Mouse (Mus musculus) limb, embryonic 12.5 days (tissue): Measurements from ENCODE around the gene Guca1b. TPM values are rescaled to one million over a fixed set of nuclear protein-coding genes. Genes with fewer than 3 reads are reported as not detected.
A peak's percentile ranks its signal among the peaks of the same experiment; 100 is the strongest.
"Not testable (repeated sequence)": the region's sequence is repeated elsewhere in the genome, so short reads cannot be mapped to it uniquely, and the experiment has no call there.

Source experiments
- ATAC-seq: fragments of 200-750 bp; cut with Nextera tagmentation; 2 replicates; pipeline ENCODE4 v1.8.0; 2017; ENCODE audit warnings: low read depth, moderate TSS enrichment; ENCODE audit not compliant: insufficient number of reproducible peaks, insufficient read depth, low FRiP score, low TSS enrichment
- H3K27ac ChIP-seq: fragments of 300-500 bp; sonication (generic); 2 replicates; pipeline ENCODE4 v1.5.1; 2016; ENCODE audit warnings: mild to moderate bottlenecking, moderate library complexity
- H3K27me3 ChIP-seq: fragments of 300-500 bp; sonication (generic); 2 replicates; pipeline ENCODE4 v1.6.1; 2016; ENCODE audit warnings: mild to moderate bottlenecking, moderate library complexity
- H3K36me3 ChIP-seq: fragments of 300-500 bp; sonication (generic); 2 replicates; pipeline ENCODE4 v1.6.1; 2016; ENCODE audit warnings: mild to moderate bottlenecking, moderate library complexity
- H3K4me1 ChIP-seq: fragments of 300-500 bp; sonication (generic); replicated peaks from 2 replicates; pipeline ENCODE4 v1.6.1; 2016
- H3K4me2 ChIP-seq: fragments of 300-500 bp; sonication (generic); 2 replicates; pipeline ENCODE4 v1.6.1; 2016; ENCODE audit warnings: mild to moderate bottlenecking, moderate library complexity
- H3K4me3 ChIP-seq: fragments of 300-500 bp; sonication (generic); replicated peaks from 2 replicates; pipeline ENCODE4 v1.5.1; 2016; ENCODE audit warnings: mild to moderate bottlenecking
- H3K9ac ChIP-seq: fragments of 300-500 bp; sonication (generic); replicated peaks from 2 replicates; pipeline ENCODE4 v1.6.1; 2016; ENCODE audit warnings: mild to moderate bottlenecking, moderate library complexity
- H3K9me3 ChIP-seq: fragments of 300-500 bp; sonication (generic); 2 replicates; pipeline ENCODE4 v1.6.1; 2016; ENCODE audit warnings: mild to moderate bottlenecking, moderate library complexity
- WGBS: fragments of 180-500 bp; shearing (Covaris S2); methylation state at CpG from one replicate; pipeline ENCODE4 v1.1.7; 2016; 5-methylcytosine and 5-hydroxymethylcytosine counted together
- polyA plus RNA-seq: library from polyadenylated mRNA; unstranded; fragments of >200 nt; fragmentation: Nextera tagmentation; extraction: Ambion mirVana; gene quantifications from 2 replicates; pipeline ENCODE4 v1.2.1, GENCODE M21; 2016

The Guca1b gene
- polyA plus RNA-seq, 1 experiment from 2014 or later, result 0.45 TPM

GRCm38 (mm10) chr17:47409897-47410861 is 25.0 kb downstream of the Guca1b start:
- not testable (repeated sequence) for ATAC-seq
- peak overlapping the region; percentile 45; the same call in 1 of the 2 replicates for H3K9ac ChIP-seq

DNA sequence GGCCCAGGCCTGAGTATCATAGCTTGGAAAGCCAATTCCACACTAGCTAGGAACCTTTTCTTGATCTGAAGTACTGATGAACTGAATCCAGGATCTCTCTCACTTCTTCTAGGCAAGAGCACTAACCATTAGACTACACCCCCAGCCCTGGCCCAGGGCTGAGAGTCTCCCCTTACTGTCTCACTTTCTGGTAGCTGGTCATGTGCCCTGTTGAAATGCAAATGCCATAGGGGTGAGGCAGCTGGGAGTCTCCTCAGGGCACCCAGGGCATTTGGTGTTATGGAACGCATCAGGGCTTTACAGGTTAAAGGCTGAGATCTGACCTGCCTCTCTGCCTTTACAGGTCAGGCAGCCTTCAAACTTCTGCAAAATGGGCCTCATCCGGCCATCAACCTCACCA is 35.0 kb downstream of the Guca1b start:
- WGBS, result 71% methylated on average over 2 of the region's 2 CpGs
- H3K27ac ChIP-seq, result no peak overlapping the region
- ATAC-seq, result no peak
- no peaks in the 10 kb centered on the region for H3K36me3 ChIP-seq
- no peak overlapping the region for H3K9ac ChIP-seq
- no peaks in the 10 kb centered on the region for H3K9me3 ChIP-seq
- 0 out of 2 replicates have a peak, but pooled peaks cover 10% of the 10 kb centered on the region for H3K27me3 ChIP-seq
- H3K4me2 ChIP-seq, result no peak overlapping the region
- no peaks in the 10 kb centered on the region for H3K4me1 ChIP-seq
- no peak overlapping the region for H3K4me3 ChIP-seq

More at GRCm38 (mm10) chr17:47409897-47410861, 25.0 kb downstream of the Guca1b start:
- H3K4me1 ChIP-seq, H3K9me3 ChIP-seq, H3K27ac ChIP-seq, H3K36me3 ChIP-seq: not testable (repeated sequence)
- WGBS, result 3% methylated on average over 74 of the region's 74 CpGs
- Histone ChIP-seq H3K4me3 (peak overlapping the region; percentile 44), H3K27me3 (peaks cover 76% of the 10 kb centered on the region), H3K4me2 (peak overlapping the region; percentile 68)

- WGBS, result 85% methylated on average over 3 of the region's 3 CpGs
- Histone ChIP-seq H3K4me3 (no peak overlapping the region), H3K27me3 (0 out of 2 replicates have a peak, but pooled peaks cover 10% of the 10 kb centered on the region), H3K9me3 (no peaks in the 10 kb centered on the region), H3K4me2 (no peak overlapping the region), H3K27ac (no peak overlapping the region), H3K4me1 (no peaks in the 10 kb centered on the region), H3K9ac (no peak overlapping the region), H3K36me3 (no peaks in the 10 kb centered on the region)
- no peak for ATAC-seq
Measured at GRCm38 (mm10) chr17:47421566-47421965, 36.4 kb downstream of the Guca1b start.

DNA sequence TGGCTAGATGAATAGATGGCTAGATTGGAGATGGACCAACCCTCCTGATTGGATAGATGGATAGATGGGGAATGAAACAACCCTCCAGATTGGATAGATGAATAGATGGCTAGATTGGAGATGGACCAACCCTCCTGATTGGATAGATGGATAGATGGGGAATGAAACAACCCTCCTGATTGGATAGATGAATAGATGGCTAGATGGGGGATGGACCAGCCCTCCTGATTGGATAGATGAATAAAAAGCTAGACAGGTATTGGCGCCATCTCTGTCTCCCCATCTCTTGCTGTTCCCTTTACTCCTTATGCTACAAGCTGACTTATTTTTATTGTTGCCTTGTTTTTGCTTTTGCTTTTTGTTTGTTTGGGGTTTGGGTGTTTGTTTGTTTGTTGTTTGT is 37.4 kb downstream of the Guca1b start:
- WGBS, result 97% methylated on average over 1 of the region's 1 CpGs
- not testable (repeated sequence) for H3K4me3 ChIP-seq, H3K9ac ChIP-seq, H3K27ac ChIP-seq, H3K36me3 ChIP-seq, H3K4me1 ChIP-seq, ATAC-seq, H3K9me3 ChIP-seq, H3K4me2 ChIP-seq
- peaks cover 15% of the 10 kb centered on the region; the same call in 1 of the 2 replicates for H3K27me3 ChIP-seq

GRCm38 (mm10) chr17:47424186-47424585 is 39.0 kb downstream of the Guca1b start:
- H3K4me3 ChIP-seq, result no peak overlapping the region
- H3K27me3 ChIP-seq, result peaks cover 24% of the 10 kb centered on the region
- H3K9me3 ChIP-seq, result no peaks in the 10 kb centered on the region
- WGBS, result 78% methylated on average over 6 of the region's 6 CpGs
- H3K36me3 ChIP-seq, result no peaks in the 10 kb centered on the region
- H3K9ac ChIP-seq, result no peak overlapping the region
- H3K27ac ChIP-seq, result no peak overlapping the region
- H3K4me2 ChIP-seq, result no peak overlapping the region
- no peak for ATAC-seq
- no peaks in the 10 kb centered on the region for H3K4me1 ChIP-seq

GRCm38 (mm10) chr17:47427316-47427715 is 42.1 kb downstream of the Guca1b start:
- Histone ChIP-seq H3K9me3 (no peaks in the 10 kb centered on the region), H3K27me3 (peaks cover 35% of the 10 kb centered on the region), H3K36me3 (no peaks in the 10 kb centered on the region), H3K4me1 (no peaks in the 10 kb centered on the region), H3K4me3 (no peak overlapping the region), H3K9ac (no peak overlapping the region), H3K27ac (no peak overlapping the region), H3K4me2 (no peak overlapping the region)
- WGBS, result 69% methylated on average over 6 of the region's 6 CpGs
- no peak for ATAC-seq

- Histone ChIP-seq H3K4me1 (no peaks in the 10 kb centered on the region), H3K9me3 (no peaks in the 10 kb centered on the region), H3K4me3 (no peak overlapping the region), H3K36me3 (no peaks in the 10 kb centered on the region), H3K9ac (no peak overlapping the region), H3K27me3 (peaks cover 35% of the 10 kb centered on the region), H3K4me2 (peak overlapping the region; percentile 11; the same call in 1 of the 2 replicates), H3K27ac (no peak overlapping the region)
- 15% methylated on average over 8 of the region's 8 CpGs for WGBS
- 0 out of 2 replicates have a peak, but pooled peaks have one; percentile 66 for ATAC-seq
Measured at GRCm38 (mm10) chr17:47428831-47429304, 43.7 kb downstream of the Guca1b start.

DNA sequence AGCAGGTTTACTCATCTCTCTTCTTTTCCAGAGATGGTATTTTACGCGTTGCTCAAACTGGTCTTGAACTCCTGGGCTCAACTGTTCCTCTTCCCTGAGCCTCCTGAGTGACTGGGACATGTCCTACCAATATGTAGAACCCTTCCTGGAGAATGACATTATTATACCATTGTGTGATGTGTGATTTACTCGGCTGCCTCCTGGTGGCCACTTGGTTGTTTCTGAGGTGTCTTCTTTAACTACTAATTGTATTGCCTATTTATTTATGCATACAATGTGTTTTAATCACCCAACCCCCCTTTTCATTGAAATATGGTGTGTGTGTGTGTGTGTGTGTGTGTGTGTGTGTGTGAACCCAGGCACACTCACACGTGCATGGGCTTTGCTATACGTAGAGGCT is 45.6 kb downstream of the Guca1b start:
- no peak for ATAC-seq
- Histone ChIP-seq H3K27ac (no peak overlapping the region), H3K36me3 (no peaks in the 10 kb centered on the region), H3K9me3 (no peaks in the 10 kb centered on the region), H3K4me2 (no peak overlapping the region), H3K4me1 (no peaks in the 10 kb centered on the region), H3K9ac (no peak overlapping the region), H3K27me3 (peaks cover 45% of the 10 kb centered on the region), H3K4me3 (no peak overlapping the region)
- WGBS, result 70% methylated on average over 5 of the region's 5 CpGs

- H3K27ac ChIP-seq, result 0 out of 2 replicates have a peak within 1 kb of the TSS, but pooled peaks have one; percentile 17
- H3K9me3 ChIP-seq, result no peaks in the 10 kb centered on the region
- H3K9ac ChIP-seq, result peak within 1 kb of the TSS; percentile 45; the same call in 1 of the 2 replicates
- peaks cover 18% of the 10 kb centered on the region for H3K4me1 ChIP-seq
- no peaks in the 10 kb centered on the region for H3K36me3 ChIP-seq
- ATAC-seq, result peak; percentile 52; the same call in 1 of the 2 replicates
- peaks cover 63% of the 10 kb centered on the region for H3K27me3 ChIP-seq
- H3K4me3 ChIP-seq, result peak within 1 kb of the TSS; percentile 43
- peak within 1 kb of the TSS; percentile 79 for H3K4me2 ChIP-seq
- under 1% methylated on average over 38 of the region's 45 CpGs for WGBS
Measured at GRCm38 (mm10) chr17:47436156-47436906, 51.1 kb downstream of the Guca1b start, which contains the start of gene AI661453. AI661453 (plus strand) TSS chr17:47436615.

DNA sequence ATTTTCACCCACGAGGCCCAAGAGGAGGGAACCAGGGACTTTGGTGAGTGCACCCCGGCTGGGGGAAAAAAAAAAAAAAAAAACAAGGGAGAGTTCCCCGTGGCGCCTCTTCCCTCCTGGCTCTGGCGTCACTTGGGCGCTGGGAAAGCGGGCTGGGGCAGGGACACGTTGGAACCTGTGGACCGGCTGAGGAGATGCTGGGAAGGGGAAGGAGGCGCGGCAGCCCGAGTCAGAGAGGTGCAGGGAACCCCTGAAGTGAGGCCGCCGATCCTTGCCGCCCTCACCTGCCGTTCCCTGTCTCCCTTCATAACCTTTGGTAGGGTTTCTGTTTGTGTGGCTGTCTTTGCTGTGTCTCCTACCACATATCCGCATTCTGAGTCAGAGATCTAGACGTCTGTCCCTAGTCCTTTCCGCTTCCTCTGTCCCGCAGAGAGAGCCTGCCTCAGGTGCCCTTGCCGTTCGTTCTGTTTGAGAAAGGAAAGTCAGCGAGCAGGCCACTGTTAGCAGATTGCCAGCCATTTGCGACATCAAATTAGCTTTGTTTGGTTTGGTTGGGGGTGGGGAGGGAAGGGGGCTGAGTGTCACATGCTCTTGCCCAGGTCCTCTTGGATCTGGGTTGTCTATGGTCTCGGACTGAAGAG is 51.8 kb downstream of the Guca1b start, which contains the start of gene 1700001C19Rik:
1700001C19Rik (minus strand) TSS at position 470 of the 641 bp plus-strand sequence.
- Histone ChIP-seq H3K27me3 (peaks cover 62% of the 10 kb centered on the region), H3K27ac (0 out of 2 replicates have a peak within 1 kb of the TSS, but pooled peaks have one; percentile 17)
- no peak for ATAC-seq

More for the DNA sequence above, 51.8 kb downstream of the Guca1b start, which contains the start of gene 1700001C19Rik:
- no peaks in the 10 kb centered on the region for H3K9me3 ChIP-seq
- H3K9ac ChIP-seq, result peak within 1 kb of the TSS; percentile 45; the same call in 1 of the 2 replicates
- H3K4me2 ChIP-seq, result peak within 1 kb of the TSS; percentile 79
- no peaks in the 10 kb centered on the region for H3K36me3 ChIP-seq
- peak within 1 kb of the TSS; percentile 43 for H3K4me3 ChIP-seq
- 2% methylated on average over 23 of the region's 25 CpGs for WGBS
- H3K4me1 ChIP-seq, result peaks cover 24% of the 10 kb centered on the region
